Mouse (Mus musculus) forebrain, embryonic 16.5 days (tissue): ENCODE data around the gene Msantd3. TPM values are rescaled to one million over a fixed set of nuclear protein-coding genes. Genes with fewer than 3 reads are reported as not detected.

Experiments
- ATAC-seq: fragments of 200-750 bp; cut with Nextera tagmentation; 2 replicates; pipeline ENCODE4 v1.8.0; 2017; ENCODE audit warnings: mild to moderate bottlenecking, moderate library complexity
- H3K27ac ChIP-seq: fragments of 300-500 bp; sonication (generic); 2 replicates; pipeline ENCODE4 v1.5.1; 2014; ENCODE audit warnings: low read length, control low read depth
- H3K27me3 ChIP-seq: fragments of 300-500 bp; sonication (generic); replicated peaks from 2 replicates; pipeline ENCODE4 v1.6.1; 2014; ENCODE audit warnings: low read length; ENCODE audit not compliant: control insufficient read depth, insufficient read depth
- H3K36me3 ChIP-seq: fragments of 300-500 bp; sonication (generic); 2 replicates; pipeline ENCODE4 v1.6.1; 2014; ENCODE audit not compliant: control insufficient read depth, insufficient read depth
- H3K4me1 ChIP-seq: fragments of 300-500 bp; sonication (generic); replicated peaks from 2 replicates; pipeline ENCODE4 v1.6.1; 2014; ENCODE audit warnings: low read length; ENCODE audit not compliant: control insufficient read depth, insufficient read depth
- H3K4me2 ChIP-seq: fragments of 300-500 bp; sonication (generic); 2 replicates; pipeline ENCODE4 v1.6.1; 2014; ENCODE audit warnings: mild to moderate bottlenecking, low read length, control low read depth
- H3K4me3 ChIP-seq: fragments of 300-500 bp; sonication (generic); replicated peaks from 2 replicates; pipeline ENCODE4 v1.5.1; 2014; ENCODE audit warnings: mild to moderate bottlenecking, low read length, control low read depth
- H3K9ac ChIP-seq: fragments of 300-500 bp; sonication (generic); replicated peaks from 2 replicates; pipeline ENCODE4 v1.6.1; 2014; ENCODE audit warnings: low read depth, low read length, control low read depth
- H3K9me3 ChIP-seq: fragments of 300-500 bp; sonication (generic); 2 replicates; pipeline ENCODE4 v1.6.1; 2016; ENCODE audit warnings: low read length; ENCODE audit not compliant: control insufficient read depth
- WGBS: fragments of 180-500 bp; shearing (Covaris S2); extraction: QIAGEN DNeasy Blood & Tissue Kit; methylation state at CpG from one replicate; pipeline ENCODE4 v1.1.7; 2014; 5-methylcytosine and 5-hydroxymethylcytosine counted together
- polyA plus RNA-seq: library from polyadenylated mRNA; unstranded; fragments of >200 nt; fragmentation: Nextera tagmentation; extraction: Ambion mirVana; gene quantifications from 2 replicates; pipeline ENCODE4 v1.2.1, GENCODE M21; 2015

The Msantd3 gene
- polyA plus RNA-seq, 1 experiment from 2014 or later: 38.6 TPM

DNA sequence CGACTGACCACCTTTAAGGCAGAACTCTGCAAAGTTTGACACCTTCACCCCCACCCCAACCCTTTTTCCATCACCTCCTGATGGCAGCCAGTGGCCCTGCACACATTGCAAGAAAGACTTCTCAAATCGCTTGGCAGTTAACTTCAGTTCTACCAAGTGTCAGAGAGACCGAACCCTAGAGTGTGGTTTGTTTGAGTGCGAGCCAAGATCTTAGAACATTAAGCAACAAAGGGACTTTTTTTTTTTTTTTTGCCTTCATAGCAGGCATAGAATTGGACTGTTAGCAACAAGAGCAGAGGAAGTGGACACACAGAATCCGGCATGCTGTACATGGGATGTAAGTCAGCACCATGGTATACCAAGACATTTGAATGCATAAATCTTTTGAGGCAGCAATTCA lies 9.9 kb downstream of the Msantd3 start:
- Histone ChIP-seq H3K4me3 (no peak overlapping the region), H3K4me2 (no peak overlapping the region), H3K9me3 (no peaks in the 10 kb centered on the region), H3K36me3 (peaks cover 19% of the 10 kb centered on the region), H3K4me1 (peaks cover 38% of the 10 kb centered on the region), H3K27ac (no peak overlapping the region), H3K27me3 (no peaks in the 10 kb centered on the region), H3K9ac (no peak overlapping the region)
- ATAC-seq: no peak
- WGBS: 56% methylated on average over 5 of the region's 5 CpGs

DNA sequence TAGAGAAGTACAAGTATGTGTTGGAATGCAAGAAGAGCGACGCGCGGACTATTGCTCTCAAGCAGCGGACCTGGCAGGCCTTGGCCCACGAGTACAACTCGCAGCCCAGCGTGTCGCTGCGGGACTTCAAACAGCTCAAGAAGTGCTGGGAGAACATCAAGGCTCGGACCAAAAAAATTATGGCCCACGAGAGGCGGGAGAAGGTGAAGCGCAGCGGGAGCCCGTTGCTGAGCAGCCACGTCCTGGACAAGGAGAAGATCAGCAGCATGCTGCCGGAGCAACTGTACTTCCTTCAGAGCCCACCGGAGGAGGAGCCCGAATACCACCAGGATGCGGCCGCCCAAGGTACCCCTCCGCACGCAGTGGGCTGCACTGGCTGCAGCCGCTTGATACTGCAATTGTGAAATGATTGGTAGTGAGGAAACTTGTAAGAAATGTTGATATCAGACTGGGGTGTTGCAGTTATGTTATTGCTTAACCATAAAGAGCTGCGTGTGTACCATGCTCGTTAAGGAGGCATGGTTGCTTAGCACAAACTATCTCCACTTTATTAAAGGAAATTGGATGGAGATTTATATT lies 12.8 kb downstream of the Msantd3 start:
- H3K9ac ChIP-seq: no peak overlapping the region
- no peak overlapping the region for H3K4me3 ChIP-seq
- ATAC-seq: no peak
- H3K36me3 ChIP-seq: peaks cover 19% of the 10 kb centered on the region
- no peak overlapping the region for H3K27ac ChIP-seq
- H3K9me3 ChIP-seq: no peaks in the 10 kb centered on the region
- no peaks in the 10 kb centered on the region for H3K27me3 ChIP-seq
- no peak overlapping the region for H3K4me2 ChIP-seq
- peaks cover 15% of the 10 kb centered on the region for H3K4me1 ChIP-seq
- WGBS: 87% methylated on average over 27 of the region's 27 CpGs

DNA sequence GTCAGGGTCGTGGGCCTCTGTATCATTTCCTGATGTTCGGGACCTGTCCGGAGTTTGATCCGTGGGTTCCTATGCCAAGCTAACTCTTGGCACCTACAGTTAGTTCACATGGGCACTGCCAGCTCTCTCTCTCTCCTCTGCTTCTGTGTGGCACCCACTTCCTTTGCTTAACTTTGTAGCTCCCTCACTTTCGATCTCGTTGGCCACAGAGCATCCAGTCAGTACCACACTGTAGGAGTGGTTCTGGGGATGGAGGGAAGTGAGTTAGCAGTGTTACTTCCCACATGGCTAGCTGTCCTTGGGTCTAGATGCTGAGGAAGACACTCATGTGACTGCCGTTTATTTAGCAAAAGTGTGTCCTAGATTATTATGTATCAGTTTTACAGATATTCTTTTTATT lies 14.4 kb downstream of the Msantd3 start:
- Histone ChIP-seq H3K9ac (no peak overlapping the region), H3K9me3 (no peaks in the 10 kb centered on the region), H3K27me3 (no peaks in the 10 kb centered on the region), H3K4me3 (no peak overlapping the region), H3K4me2 (no peak overlapping the region), H3K27ac (no peak overlapping the region), H3K36me3 (peaks cover 19% of the 10 kb centered on the region), H3K4me1 (0 out of 2 replicates have a peak, but pooled peaks cover 3% of the 10 kb centered on the region)
- ATAC-seq: no peak
- WGBS: 89% methylated on average over 7 of the region's 7 CpGs

DNA sequence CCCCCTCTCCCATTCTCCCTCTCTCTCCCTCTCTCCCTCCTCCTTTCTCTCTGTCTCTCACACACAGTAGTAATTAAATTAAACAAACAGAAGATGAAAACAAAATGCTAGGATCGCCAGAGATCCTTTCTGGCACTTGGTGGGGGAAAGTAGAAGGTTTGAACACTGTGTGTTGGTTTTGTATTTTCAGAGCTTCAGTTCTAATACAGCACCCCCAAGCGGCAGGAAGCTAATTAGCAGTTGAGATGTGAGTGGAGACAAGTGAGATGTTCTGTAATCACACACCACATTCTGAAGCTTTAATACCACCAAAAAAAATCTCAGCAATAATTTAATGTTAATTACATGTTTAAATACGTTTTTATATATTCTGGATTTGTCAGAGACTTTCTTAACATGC lies 16.0 kb downstream of the Msantd3 start:
- H3K9ac ChIP-seq: no peak overlapping the region
- H3K36me3 ChIP-seq: peaks cover 19% of the 10 kb centered on the region
- no peak for ATAC-seq
- H3K27me3 ChIP-seq: no peaks in the 10 kb centered on the region
- H3K27ac ChIP-seq: no peak overlapping the region
- H3K4me1 ChIP-seq: 0 out of 2 replicates have a peak, but pooled peaks cover 3% of the 10 kb centered on the region
- 20% methylated on average over 3 of the region's 3 CpGs for WGBS
- no peak overlapping the region for H3K4me3 ChIP-seq
- no peaks in the 10 kb centered on the region for H3K9me3 ChIP-seq
- H3K4me2 ChIP-seq: no peak overlapping the region

DNA sequence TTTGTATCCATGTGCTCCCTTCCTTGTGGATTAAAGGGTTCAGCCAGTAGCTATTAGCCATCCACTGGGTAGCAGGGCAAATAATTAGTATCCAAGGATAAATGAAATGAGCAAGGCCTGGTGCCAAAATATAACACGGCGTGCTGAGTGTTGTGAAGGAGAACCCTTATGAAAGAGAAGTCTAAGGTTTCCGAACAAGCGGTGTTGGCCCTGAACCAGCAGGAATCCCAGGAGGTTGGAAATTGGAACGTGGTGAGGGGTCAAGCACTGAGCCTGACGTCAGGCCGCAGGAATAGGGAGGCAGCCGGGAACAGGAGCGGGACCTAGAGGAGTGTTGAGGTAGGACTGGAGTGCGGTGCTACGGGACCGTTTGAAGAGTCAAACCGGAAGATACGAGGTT lies 19.9 kb downstream of the Msantd3 start:
- ATAC-seq: peak; percentile 29; the same call in 1 of the 2 replicates
- Histone ChIP-seq H3K4me3 (no peak overlapping the region), H3K27ac (no peak overlapping the region), H3K36me3 (peaks cover 6% of the 10 kb centered on the region; the same call in 1 of the 2 replicates), H3K9ac (no peak overlapping the region), H3K4me2 (no peak overlapping the region), H3K27me3 (no peaks in the 10 kb centered on the region), H3K9me3 (no peaks in the 10 kb centered on the region), H3K4me1 (0 out of 2 replicates have a peak, but pooled peaks cover 3% of the 10 kb centered on the region)
- 65% methylated on average over 14 of the region's 14 CpGs for WGBS

DNA sequence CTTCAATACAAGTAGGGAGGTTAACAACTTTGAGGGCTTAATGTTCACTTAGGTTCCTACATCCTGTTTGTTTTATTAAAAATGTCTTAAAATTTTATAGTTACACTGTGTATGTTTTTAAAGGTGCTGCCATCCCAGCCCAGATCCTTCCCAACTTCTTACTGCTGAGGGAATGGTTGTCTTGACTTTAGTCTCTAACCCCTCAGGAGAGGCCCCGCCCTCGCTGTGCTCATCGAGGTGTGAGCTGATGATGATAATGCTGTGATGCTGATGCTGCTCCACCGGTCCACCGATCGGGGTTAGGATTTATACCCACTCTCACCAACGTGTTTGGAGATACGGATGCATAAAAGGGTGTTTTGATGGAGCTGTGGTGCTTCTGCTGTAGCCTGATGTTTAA lies 22.1 kb downstream of the Msantd3 start:
- H3K36me3 ChIP-seq: peaks cover 6% of the 10 kb centered on the region; the same call in 1 of the 2 replicates
- no peaks in the 10 kb centered on the region for H3K9me3 ChIP-seq
- WGBS: 90% methylated on average over 8 of the region's 8 CpGs
- no peaks in the 10 kb centered on the region for H3K4me1 ChIP-seq
- H3K9ac ChIP-seq: no peak overlapping the region
- H3K4me2 ChIP-seq: no peak overlapping the region
- H3K27me3 ChIP-seq: no peaks in the 10 kb centered on the region
- no peak for ATAC-seq
- no peak overlapping the region for H3K4me3 ChIP-seq
- H3K27ac ChIP-seq: no peak overlapping the region

DNA sequence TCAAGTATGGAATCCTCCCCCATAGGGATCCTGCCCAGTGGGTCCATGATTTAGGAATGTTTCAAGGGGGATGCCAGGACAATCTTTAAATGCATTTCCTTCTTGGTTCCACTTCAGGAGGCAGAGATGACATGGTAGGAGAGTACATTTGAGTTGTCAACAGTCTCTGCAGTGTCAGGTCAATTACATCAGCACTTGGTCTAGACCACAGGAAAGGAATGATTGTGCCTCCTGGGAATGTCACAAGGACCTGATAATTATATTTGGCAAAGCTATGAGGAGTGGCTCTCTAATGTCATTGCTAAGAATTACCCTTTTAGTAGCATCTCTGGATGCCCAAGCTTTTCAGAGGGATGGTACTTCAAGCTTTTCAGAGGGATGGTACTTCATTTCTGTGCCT lies 25.2 kb downstream of the Msantd3 start:
- no peak for ATAC-seq
- Histone ChIP-seq H3K4me1 (no peaks in the 10 kb centered on the region), H3K9me3 (no peaks in the 10 kb centered on the region), H3K4me2 (no peak overlapping the region), H3K27ac (no peak overlapping the region), H3K27me3 (no peaks in the 10 kb centered on the region), H3K4me3 (no peak overlapping the region), H3K9ac (no peak overlapping the region), H3K36me3 (0 out of 2 replicates have a peak, but pooled peaks cover 6% of the 10 kb centered on the region)

DNA sequence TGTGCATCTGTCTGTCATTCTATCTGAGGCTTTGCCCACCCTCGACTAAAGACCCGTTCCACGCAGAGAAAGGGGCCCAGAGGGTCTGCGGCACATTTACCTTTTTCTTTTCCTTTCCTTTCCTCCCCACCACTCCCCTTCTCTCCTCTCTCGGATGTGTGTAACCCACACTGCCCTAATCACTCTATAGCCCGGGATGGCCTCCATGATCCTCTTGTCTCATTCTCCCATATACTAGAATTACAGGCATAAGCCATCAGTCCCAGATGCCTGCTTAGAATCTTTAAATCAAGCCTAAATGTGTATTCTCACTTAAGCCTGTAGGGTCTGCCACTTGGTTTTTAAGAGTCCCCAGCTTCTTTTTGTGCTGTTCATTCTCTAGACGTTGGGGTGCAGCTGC lies 36.6 kb downstream of the Msantd3 start:
- ATAC-seq: no peak
- peaks cover 10% of the 10 kb centered on the region for H3K4me1 ChIP-seq
- no peak overlapping the region for H3K27ac ChIP-seq
- 83% methylated on average over 7 of the region's 7 CpGs for WGBS
- H3K27me3 ChIP-seq: no peaks in the 10 kb centered on the region
- no peaks in the 10 kb centered on the region for H3K9me3 ChIP-seq
- no peak overlapping the region for H3K4me3 ChIP-seq
- no peak overlapping the region for H3K4me2 ChIP-seq
- H3K9ac ChIP-seq: no peak overlapping the region
- no peaks in the 10 kb centered on the region for H3K36me3 ChIP-seq

DNA sequence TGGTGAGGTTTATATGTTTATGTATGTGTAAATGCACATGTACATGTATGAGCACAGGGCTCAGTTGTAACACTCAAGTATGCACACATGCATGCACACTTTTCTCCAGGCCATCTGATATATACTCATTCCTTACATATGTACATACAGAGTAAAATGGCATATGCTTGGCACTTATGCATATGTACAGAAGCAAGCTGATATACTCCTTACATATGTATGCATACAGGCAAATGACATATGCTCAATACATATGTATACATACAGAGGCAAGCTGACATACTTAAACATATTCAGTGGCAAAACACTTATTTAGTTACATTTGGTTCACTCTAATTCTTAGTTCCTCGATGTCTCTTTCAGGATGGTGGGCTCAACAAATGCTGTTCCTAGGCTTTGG lies 38.1 kb downstream of the Msantd3 start:
- H3K36me3 ChIP-seq: no peaks in the 10 kb centered on the region
- no peaks in the 10 kb centered on the region for H3K27me3 ChIP-seq
- no peaks in the 10 kb centered on the region for H3K9me3 ChIP-seq
- no peak overlapping the region for H3K4me2 ChIP-seq
- no peak overlapping the region for H3K9ac ChIP-seq
- ATAC-seq: peak; percentile 67
- no peak overlapping the region for H3K4me3 ChIP-seq
- WGBS: 62% methylated on average over 1 of the region's 1 CpGs
- peaks cover 10% of the 10 kb centered on the region for H3K4me1 ChIP-seq
- H3K27ac ChIP-seq: no peak overlapping the region

DNA sequence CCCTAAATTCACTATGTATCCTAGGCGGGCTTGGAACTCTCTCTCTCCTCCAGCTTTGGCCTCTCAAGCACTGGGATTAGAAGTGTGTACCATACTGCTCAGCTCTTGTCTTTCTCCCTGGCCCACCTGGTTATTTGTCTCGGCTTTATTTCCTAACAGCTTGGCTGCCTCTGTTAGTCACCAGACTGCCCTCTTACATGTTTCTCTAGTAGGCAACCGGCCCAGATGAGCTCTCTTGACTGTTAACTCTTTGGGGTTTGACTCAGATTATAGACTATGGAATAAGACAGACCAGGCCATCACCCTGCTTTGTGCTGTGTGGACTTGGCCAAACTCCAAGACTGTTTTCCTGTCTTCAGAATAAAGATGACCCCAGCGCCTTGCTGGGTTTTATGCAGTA lies 38.7 kb downstream of the Msantd3 start:
- WGBS: 39% methylated on average over 4 of the region's 4 CpGs
- H3K4me3 ChIP-seq: no peak overlapping the region
- no peaks in the 10 kb centered on the region for H3K27me3 ChIP-seq
- no peak overlapping the region for H3K9ac ChIP-seq
- ATAC-seq: 0 out of 2 replicates have a peak, but pooled peaks have one; percentile 13
- no peaks in the 10 kb centered on the region for H3K36me3 ChIP-seq
- H3K27ac ChIP-seq: 0 out of 2 replicates have a peak overlapping the region, but pooled peaks have one; percentile 14
- H3K4me2 ChIP-seq: no peak overlapping the region
- H3K4me1 ChIP-seq: peaks cover 10% of the 10 kb centered on the region
- no peaks in the 10 kb centered on the region for H3K9me3 ChIP-seq
